Mouse (Mus musculus): ENCODE measurements at regions not wholly inside any gene's neighbourhood (a gene's known extent, or its start where the extent isn't known, plus 50 kb on each side); places are given as distances from the start of the nearest gene placed in this dataset.

GRCm38 (mm10) chr4:101350222-101350621 is 68.9 kb upstream of the Ak4 start:
- H3K4me1 ChIP-seq (replicated peaks; ENCODE audit: control insufficient read depth, insufficient read depth, low read length), result peaks cover 9% of the 10 kb centered on the region
- H3K36me3 ChIP-seq (ENCODE audit: control insufficient read depth, insufficient read depth, low read length), result peaks cover 3% of the 10 kb centered on the region; the same call in 1 of the 2 replicates
- ATAC-seq (ENCODE audit: low read depth), result no peak
- WGBS, result 87% methylated on average over 3 of the region's 3 CpGs
- no peaks in the 10 kb centered on the region for H3K27me3 ChIP-seq (ENCODE audit: control insufficient read depth, insufficient read depth, low read depth, low read length)
- no peak overlapping the region for H3K27ac ChIP-seq (ENCODE audit: low read length)
- no peaks in the 10 kb centered on the region for H3K9me3 ChIP-seq (ENCODE audit: control insufficient read depth, low read length)
- no peak overlapping the region for H3K4me2 ChIP-seq (ENCODE audit: low read depth, low read length)
- H3K4me3 ChIP-seq (ENCODE audit: low read length), result no peak overlapping the region
- no peak overlapping the region for H3K9ac ChIP-seq (ENCODE audit: low read length)

GRCm38 (mm10) chr4:101349413-101349812 is 69.7 kb upstream of the Ak4 start:
- no peaks in the 10 kb centered on the region for H3K27me3 ChIP-seq (ENCODE audit: control insufficient read depth, insufficient read depth, low read depth, low read length)
- WGBS, result 17% methylated on average over 4 of the region's 4 CpGs
- no peak for ATAC-seq (ENCODE audit: low read depth)

GRCm38 (mm10) chr4:101347309-101347708 is 71.8 kb upstream of the Ak4 start:
- Histone ChIP-seq H3K27me3 (ENCODE audit: control insufficient read depth, insufficient read depth, low read depth, low read length) (no peaks in the 10 kb centered on the region), H3K9me3 (ENCODE audit: control insufficient read depth, low read length) (no peaks in the 10 kb centered on the region), H3K36me3 (ENCODE audit: control insufficient read depth, insufficient read depth, low read length) (peaks cover 3% of the 10 kb centered on the region; the same call in 1 of the 2 replicates), H3K4me3 (ENCODE audit: low read length) (no peak overlapping the region), H3K27ac (ENCODE audit: low read length) (no peak overlapping the region), H3K4me1 (replicated peaks; ENCODE audit: control insufficient read depth, insufficient read depth, low read length) (no peaks in the 10 kb centered on the region), H3K9ac (ENCODE audit: low read length) (no peak overlapping the region), H3K4me2 (ENCODE audit: low read depth, low read length) (no peak overlapping the region)
- WGBS, result 73% methylated on average over 6 of the region's 6 CpGs
- ATAC-seq (ENCODE audit: low read depth), result no peak

More at GRCm38 (mm10) chr4:101349413-101349812, 69.7 kb upstream of the Ak4 start:
- H3K4me2 ChIP-seq (ENCODE audit: low read depth, low read length), result no peak overlapping the region
- H3K9ac ChIP-seq (ENCODE audit: low read length), result no peak overlapping the region
- H3K4me3 ChIP-seq (ENCODE audit: low read length), result no peak overlapping the region
- H3K4me1 ChIP-seq (replicated peaks; ENCODE audit: control insufficient read depth, insufficient read depth, low read length), result peaks cover 2% of the 10 kb centered on the region; the same call in 1 of the 2 replicates
- no peak overlapping the region for H3K27ac ChIP-seq (ENCODE audit: low read length)
- H3K9me3 ChIP-seq (ENCODE audit: control insufficient read depth, low read length), result no peaks in the 10 kb centered on the region
- H3K36me3 ChIP-seq (ENCODE audit: control insufficient read depth, insufficient read depth, low read length), result peaks cover 3% of the 10 kb centered on the region; the same call in 1 of the 2 replicates

- Histone ChIP-seq H3K4me2 (ENCODE audit: low read depth, low read length) (no peak overlapping the region), H3K4me1 (replicated peaks; ENCODE audit: control insufficient read depth, insufficient read depth, low read length) (no peaks in the 10 kb centered on the region), H3K36me3 (ENCODE audit: control insufficient read depth, insufficient read depth, low read length) (peaks cover 3% of the 10 kb centered on the region; the same call in 1 of the 2 replicates), H3K27ac (ENCODE audit: low read length) (no peak overlapping the region), H3K9ac (ENCODE audit: low read length) (no peak overlapping the region), H3K9me3 (ENCODE audit: control insufficient read depth, low read length) (no peaks in the 10 kb centered on the region), H3K4me3 (ENCODE audit: low read length) (no peak overlapping the region), H3K27me3 (ENCODE audit: control insufficient read depth, insufficient read depth, low read depth, low read length) (no peaks in the 10 kb centered on the region)
- 76% methylated on average over 8 of the region's 8 CpGs for WGBS
- no peak for ATAC-seq (ENCODE audit: low read depth)
Measured at GRCm38 (mm10) chr4:101342071-101342762, 76.9 kb upstream of the Ak4 start.

DNA sequence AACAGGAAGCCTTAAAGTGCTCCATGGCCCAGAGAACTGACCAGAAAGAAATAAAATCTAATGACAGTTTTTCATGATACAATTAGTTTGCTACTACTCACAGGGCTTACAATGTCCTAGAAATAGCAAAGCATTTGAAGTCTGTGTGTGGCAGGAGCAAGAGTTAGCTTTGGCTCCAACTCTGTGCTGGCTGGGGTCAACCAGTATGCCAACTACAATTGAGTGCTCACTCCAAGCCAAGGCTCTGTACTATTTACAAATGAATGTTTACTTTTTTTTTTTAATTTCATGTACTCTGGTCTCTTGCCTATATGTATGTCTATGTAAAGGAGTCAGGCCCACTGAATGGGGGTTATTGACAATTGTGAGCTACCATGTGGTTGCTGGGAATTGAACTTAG is 75.7 kb upstream of the Jak1 start:
- no peak for ATAC-seq (ENCODE audit: low read depth)
- no peaks in the 10 kb centered on the region for H3K27me3 ChIP-seq (ENCODE audit: control insufficient read depth, insufficient read depth, low read depth, low read length)
- H3K36me3 ChIP-seq (ENCODE audit: control insufficient read depth, insufficient read depth, low read length), result no peaks in the 10 kb centered on the region
- no peak overlapping the region for H3K9ac ChIP-seq (ENCODE audit: low read length)
- no peaks in the 10 kb centered on the region for H3K9me3 ChIP-seq (ENCODE audit: control insufficient read depth, low read length)
- H3K4me2 ChIP-seq (ENCODE audit: low read depth, low read length), result no peak overlapping the region
- H3K4me1 ChIP-seq (replicated peaks; ENCODE audit: control insufficient read depth, insufficient read depth, low read length), result peaks cover 3% of the 10 kb centered on the region; the same call in 1 of the 2 replicates
- no peak overlapping the region for H3K27ac ChIP-seq (ENCODE audit: low read length)
- H3K4me3 ChIP-seq (ENCODE audit: low read length), result no peak overlapping the region

DNA sequence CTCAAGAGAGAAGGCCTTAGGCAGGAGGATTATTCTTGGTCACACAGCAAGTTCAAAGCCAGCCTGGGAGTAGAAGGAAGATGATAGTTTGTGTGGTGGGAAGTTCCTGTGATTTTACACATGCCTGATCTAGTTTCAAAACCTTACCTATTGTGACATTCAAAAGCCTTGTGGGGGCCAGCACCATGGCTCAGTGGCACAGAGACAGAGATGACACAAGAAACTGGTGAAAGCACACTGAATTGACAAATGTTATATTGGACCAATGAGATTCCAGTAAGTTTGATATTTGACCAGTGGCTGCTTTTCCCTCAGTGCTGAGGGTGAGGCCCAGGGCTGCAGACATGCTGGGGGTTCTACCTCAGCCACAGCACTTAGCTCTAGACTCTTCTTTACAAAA is 73.1 kb upstream of the Jak1 start:
- no peaks in the 10 kb centered on the region for H3K9me3 ChIP-seq (ENCODE audit: control insufficient read depth, low read length)
- ATAC-seq (ENCODE audit: low read depth), result no peak
- no peak overlapping the region for H3K27ac ChIP-seq (ENCODE audit: low read length)
- no peak overlapping the region for H3K4me3 ChIP-seq (ENCODE audit: low read length)
- peaks cover 5% of the 10 kb centered on the region for H3K4me1 ChIP-seq (replicated peaks; ENCODE audit: control insufficient read depth, insufficient read depth, low read length)
- H3K36me3 ChIP-seq (ENCODE audit: control insufficient read depth, insufficient read depth, low read length), result no peaks in the 10 kb centered on the region
- H3K27me3 ChIP-seq (ENCODE audit: control insufficient read depth, insufficient read depth, low read depth, low read length), result no peaks in the 10 kb centered on the region
- H3K4me2 ChIP-seq (ENCODE audit: low read depth, low read length), result no peak overlapping the region
- H3K9ac ChIP-seq (ENCODE audit: low read length), result no peak overlapping the region

- 23% methylated on average over 4 of the region's 4 CpGs for WGBS
- Histone ChIP-seq H3K36me3 (ENCODE audit: control insufficient read depth, insufficient read depth, low read length) (no peaks in the 10 kb centered on the region), H3K27ac (ENCODE audit: low read length) (no peak overlapping the region), H3K9me3 (ENCODE audit: control insufficient read depth, low read length) (no peaks in the 10 kb centered on the region), H3K27me3 (ENCODE audit: control insufficient read depth, insufficient read depth, low read depth, low read length) (no peaks in the 10 kb centered on the region), H3K4me2 (ENCODE audit: low read depth, low read length) (no peak overlapping the region), H3K4me3 (ENCODE audit: low read length) (no peak overlapping the region), H3K9ac (ENCODE audit: low read length) (no peak overlapping the region), H3K4me1 (replicated peaks; ENCODE audit: control insufficient read depth, insufficient read depth, low read length) (peaks cover 10% of the 10 kb centered on the region)
- no peak for ATAC-seq (ENCODE audit: low read depth)
Measured at GRCm38 (mm10) chr4:101336811-101337210, 71.7 kb upstream of the Jak1 start.

GRCm38 (mm10) chr4:101336371-101336770 is 71.3 kb upstream of the Jak1 start:
- H3K4me1 ChIP-seq (replicated peaks; ENCODE audit: control insufficient read depth, insufficient read depth, low read length), result peaks cover 10% of the 10 kb centered on the region
- ATAC-seq (ENCODE audit: low read depth), result no peak
- H3K27ac ChIP-seq (ENCODE audit: low read length), result no peak overlapping the region

GRCm38 (mm10) chr4:101333868-101334267 is 68.8 kb upstream of the Jak1 start:
- Histone ChIP-seq H3K27me3 (ENCODE audit: control insufficient read depth, insufficient read depth, low read depth, low read length) (no peaks in the 10 kb centered on the region), H3K36me3 (ENCODE audit: control insufficient read depth, insufficient read depth, low read length) (no peaks in the 10 kb centered on the region), H3K4me2 (ENCODE audit: low read depth, low read length) (no peak overlapping the region), H3K9ac (ENCODE audit: low read length) (no peak overlapping the region), H3K4me3 (ENCODE audit: low read length) (no peak overlapping the region), H3K9me3 (ENCODE audit: control insufficient read depth, low read length) (no peaks in the 10 kb centered on the region), H3K4me1 (replicated peaks; ENCODE audit: control insufficient read depth, insufficient read depth, low read length) (peaks cover 15% of the 10 kb centered on the region), H3K27ac (ENCODE audit: low read length) (no peak overlapping the region)
- WGBS, result 94% methylated on average over 10 of the region's 10 CpGs
- ATAC-seq (ENCODE audit: low read depth), result no peak

More at GRCm38 (mm10) chr4:101336371-101336770, 71.3 kb upstream of the Jak1 start:
- Histone ChIP-seq H3K4me3 (ENCODE audit: low read length) (no peak overlapping the region), H3K36me3 (ENCODE audit: control insufficient read depth, insufficient read depth, low read length) (no peaks in the 10 kb centered on the region), H3K4me2 (ENCODE audit: low read depth, low read length) (no peak overlapping the region), H3K27me3 (ENCODE audit: control insufficient read depth, insufficient read depth, low read depth, low read length) (no peaks in the 10 kb centered on the region), H3K9ac (ENCODE audit: low read length) (no peak overlapping the region), H3K9me3 (ENCODE audit: control insufficient read depth, low read length) (no peaks in the 10 kb centered on the region)

Measured in lung, embryonic 16.5 days (tissue).